Mouse (Mus musculus) intestine, embryonic 15.5 days (tissue): ENCODE measurements at regions not wholly inside any gene's neighbourhood (a gene's known extent, or its start where the extent isn't known, plus 50 kb on each side); places are given as distances from the start of the nearest gene placed in this dataset.
"Not testable (repeated sequence)": the region's sequence is repeated elsewhere in the genome, so short reads cannot be mapped to it uniquely, and the experiment has no call there.

Experiments
- ATAC-seq: fragments of 200-750 bp; cut with Nextera tagmentation; 2 replicates; pipeline ENCODE4 v1.8.0; 2017; ENCODE audit warnings: moderate TSS enrichment, moderate library complexity
- H3K27ac ChIP-seq: fragments of 300-500 bp; sonication (generic); 2 replicates; pipeline ENCODE4 v1.5.1; 2015; ENCODE audit warnings: mild to moderate bottlenecking, inconsistent platforms
- H3K27me3 ChIP-seq: fragments of 300-500 bp; sonication (generic); replicated peaks from 2 replicates; pipeline ENCODE4 v1.6.1; 2015; ENCODE audit warnings: inconsistent platforms
- H3K36me3 ChIP-seq: fragments of 300-500 bp; sonication (generic); 2 replicates; pipeline ENCODE4 v1.6.1; 2015; ENCODE audit warnings: inconsistent platforms
- H3K4me1 ChIP-seq: fragments of 300-500 bp; sonication (generic); replicated peaks from 2 replicates; pipeline ENCODE4 v1.6.1; 2015; ENCODE audit warnings: inconsistent platforms
- H3K4me2 ChIP-seq: fragments of 300-500 bp; sonication (generic); replicated peaks from 2 replicates; pipeline ENCODE4 v1.6.1; 2015; ENCODE audit warnings: mild to moderate bottlenecking, inconsistent platforms
- H3K4me3 ChIP-seq: fragments of 300-500 bp; sonication (generic); replicated peaks from 2 replicates; pipeline ENCODE4 v1.5.1; 2015; ENCODE audit warnings: inconsistent platforms
- H3K9ac ChIP-seq: fragments of 300-500 bp; sonication (generic); 2 replicates; pipeline ENCODE4 v1.6.1; 2015; ENCODE audit warnings: inconsistent platforms
- H3K9me3 ChIP-seq: fragments of 300-500 bp; sonication (generic); 2 replicates; pipeline ENCODE4 v1.6.1; 2016; ENCODE audit warnings: inconsistent platforms
- WGBS: fragments of 180-500 bp; shearing (Covaris S2); methylation state at CpG from one replicate; pipeline ENCODE4 v1.1.7; 2015; 5-methylcytosine and 5-hydroxymethylcytosine counted together

DNA sequence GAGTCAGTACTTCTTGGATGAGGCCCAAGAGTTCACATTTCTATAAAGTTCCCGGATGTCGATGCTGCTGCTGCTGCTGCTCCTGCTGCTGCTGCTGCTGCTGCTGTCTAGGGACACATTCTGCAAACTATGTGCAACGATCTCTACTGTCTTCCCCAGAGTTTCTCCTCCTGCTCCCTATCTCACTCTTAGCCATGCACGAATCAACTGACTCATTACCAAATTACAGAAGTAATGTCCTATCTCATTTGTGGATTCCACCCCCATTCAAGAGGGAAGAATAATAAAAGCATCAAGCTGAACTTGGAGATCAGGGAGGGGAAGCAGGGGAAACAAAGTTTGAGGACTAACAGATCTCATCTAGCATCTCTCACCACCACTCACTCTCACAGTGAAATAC is 130.0 kb upstream of the Fam78b start:
- Histone ChIP-seq H3K9ac (no peak overlapping the region), H3K4me1 (no peaks in the 10 kb centered on the region), H3K36me3 (no peaks in the 10 kb centered on the region), H3K27me3 (no peaks in the 10 kb centered on the region), H3K4me3 (no peak overlapping the region), H3K9me3 (no peaks in the 10 kb centered on the region), H3K4me2 (no peak overlapping the region), H3K27ac (no peak overlapping the region)
- whole genome bisulfite sequencing: 80% methylated on average over 4 of the region's 4 CpGs
- no peak for ATAC-seq

- Histone ChIP-seq H3K9ac (no peak overlapping the region), H3K9me3 (no peaks in the 10 kb centered on the region), H3K4me1 (no peaks in the 10 kb centered on the region), H3K36me3 (no peaks in the 10 kb centered on the region), H3K4me3 (no peak overlapping the region), H3K4me2 (no peak overlapping the region), H3K27me3 (no peaks in the 10 kb centered on the region), H3K27ac (no peak overlapping the region)
- WGBS: 90% methylated on average over 2 of the region's 2 CpGs
- ATAC-seq: no peak
Measured at GRCm38 (mm10) chr1:166876452-166876851, 124.8 kb upstream of the Fam78b start.

DNA sequence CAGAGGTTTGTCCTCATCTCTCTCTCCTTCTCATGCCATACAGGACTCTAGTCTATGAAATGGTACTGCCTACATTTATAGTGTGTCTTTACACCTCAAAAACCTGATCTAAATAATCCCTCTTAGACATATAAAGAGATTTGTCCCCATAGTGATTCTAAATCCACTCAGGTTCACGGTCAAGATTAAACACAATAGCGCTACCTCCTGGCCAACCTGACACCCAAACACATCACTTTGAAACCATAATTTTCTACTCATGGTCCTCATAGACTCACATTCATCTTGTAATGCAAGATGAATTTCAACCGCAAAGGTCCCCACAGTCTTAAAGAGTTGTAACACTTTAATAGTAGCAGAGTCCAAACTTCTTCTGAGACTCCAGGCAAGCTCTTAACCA is 118.0 kb upstream of the Fam78b start:
- WGBS: 85% methylated on average over 3 of the region's 3 CpGs
- H3K27ac ChIP-seq: no peak overlapping the region
- H3K27me3 ChIP-seq: no peaks in the 10 kb centered on the region
- ATAC-seq: no peak
- no peaks in the 10 kb centered on the region for H3K36me3 ChIP-seq
- no peak overlapping the region for H3K9ac ChIP-seq
- no peaks in the 10 kb centered on the region for H3K9me3 ChIP-seq
- no peak overlapping the region for H3K4me2 ChIP-seq
- H3K4me3 ChIP-seq: no peak overlapping the region
- no peaks in the 10 kb centered on the region for H3K4me1 ChIP-seq

- Histone ChIP-seq H3K27ac (no peak overlapping the region), H3K9me3 (no peaks in the 10 kb centered on the region), H3K27me3 (no peaks in the 10 kb centered on the region), H3K36me3 (no peaks in the 10 kb centered on the region), H3K4me3 (no peak overlapping the region), H3K4me1 (no peaks in the 10 kb centered on the region), H3K9ac (no peak overlapping the region), H3K4me2 (no peak overlapping the region)
- ATAC-seq: no peak
- WGBS: 82% methylated on average over 5 of the region's 5 CpGs
Measured at GRCm38 (mm10) chr1:166895945-166896344, 105.3 kb upstream of the Fam78b start.

DNA sequence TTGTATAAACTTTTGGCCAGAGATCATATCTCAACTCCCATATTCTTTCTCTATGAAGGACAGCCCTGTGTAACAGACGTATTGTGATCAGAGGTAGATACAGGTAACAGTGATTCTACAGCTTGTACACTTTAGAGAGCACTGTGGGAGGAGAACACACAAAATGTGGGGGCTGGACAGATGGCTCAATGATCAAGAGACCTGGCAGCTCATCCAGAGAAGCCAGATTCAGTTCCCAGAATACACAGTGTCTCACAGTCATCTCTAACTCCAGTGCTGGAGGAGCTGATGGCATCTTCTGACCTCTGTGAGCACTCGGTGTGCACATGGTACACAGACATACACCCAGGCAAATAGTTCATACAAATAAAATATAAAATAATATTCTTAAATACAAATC is 102.5 kb upstream of the Fam78b start:
- H3K4me3 ChIP-seq: no peak overlapping the region
- 85% methylated on average over 2 of the region's 2 CpGs for WGBS

DNA sequence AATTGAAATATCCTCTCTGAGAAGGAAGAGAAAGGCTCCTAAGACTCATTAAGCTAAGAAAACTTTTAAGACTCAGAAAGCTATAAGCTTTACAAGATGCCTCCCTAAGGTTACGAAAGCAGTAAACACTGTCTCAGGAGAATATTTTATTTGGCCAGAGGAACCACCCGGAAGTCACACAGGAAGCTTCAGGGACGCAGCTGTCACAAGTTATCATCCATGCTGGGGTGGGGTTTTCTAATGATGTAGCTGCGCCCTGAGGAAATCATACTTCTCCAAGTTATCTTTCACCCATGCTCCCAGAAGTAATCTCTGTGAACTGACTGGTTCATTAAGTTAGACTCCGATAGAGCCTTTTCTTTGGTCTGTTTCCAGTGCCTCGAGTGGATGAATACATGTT is 102.0 kb upstream of the Fam78b start:
- Histone ChIP-seq H3K27ac (no peak overlapping the region), H3K4me1 (no peaks in the 10 kb centered on the region), H3K4me3 (no peak overlapping the region), H3K9me3 (no peaks in the 10 kb centered on the region), H3K27me3 (no peaks in the 10 kb centered on the region), H3K4me2 (no peak overlapping the region), H3K36me3 (no peaks in the 10 kb centered on the region), H3K9ac (no peak overlapping the region)
- WGBS: 73% methylated on average over 6 of the region's 6 CpGs
- no peak for ATAC-seq

More for the DNA sequence above, 102.5 kb upstream of the Fam78b start:
- Histone ChIP-seq H3K36me3 (no peaks in the 10 kb centered on the region), H3K4me2 (no peak overlapping the region), H3K9me3 (no peaks in the 10 kb centered on the region), H3K27me3 (no peaks in the 10 kb centered on the region), H3K27ac (no peak overlapping the region), H3K4me1 (no peaks in the 10 kb centered on the region), H3K9ac (no peak overlapping the region)
- ATAC-seq: no peak

- Histone ChIP-seq H3K4me3 (no peak overlapping the region), H3K9me3 (no peaks in the 10 kb centered on the region), H3K27me3 (no peaks in the 10 kb centered on the region), H3K4me2 (no peak overlapping the region), H3K36me3 (no peaks in the 10 kb centered on the region), H3K9ac (no peak overlapping the region), H3K27ac (no peak overlapping the region), H3K4me1 (no peaks in the 10 kb centered on the region)
- WGBS: 81% methylated on average over 4 of the region's 4 CpGs
- ATAC-seq: no peak; the same call in 1 of the 2 replicates
Measured at GRCm38 (mm10) chr1:166900028-166900427, 101.2 kb upstream of the Fam78b start.

GRCm38 (mm10) chr1:166900441-166901161 is 100.6 kb upstream of the Fam78b start:
- H3K4me3 ChIP-seq: no peak overlapping the region
- H3K4me1 ChIP-seq: no peaks in the 10 kb centered on the region
- H3K9ac ChIP-seq: no peak overlapping the region
- H3K36me3 ChIP-seq: no peaks in the 10 kb centered on the region
- no peaks in the 10 kb centered on the region for H3K9me3 ChIP-seq
- WGBS: 50% methylated on average over 8 of the region's 8 CpGs
- H3K4me2 ChIP-seq: no peak overlapping the region
- H3K27me3 ChIP-seq: no peaks in the 10 kb centered on the region
- H3K27ac ChIP-seq: no peak overlapping the region
- ATAC-seq: peak; percentile 62; the same call in 1 of the 2 replicates

GRCm38 (mm10) chr1:166901574-166901973 is 99.6 kb upstream of the Fam78b start:
- 75% methylated on average over 4 of the region's 4 CpGs for WGBS
- Histone ChIP-seq H3K9me3 (no peaks in the 10 kb centered on the region), H3K4me2 (no peak overlapping the region), H3K4me1 (no peaks in the 10 kb centered on the region), H3K27ac (no peak overlapping the region), H3K36me3 (no peaks in the 10 kb centered on the region), H3K4me3 (no peak overlapping the region), H3K9ac (no peak overlapping the region), H3K27me3 (no peaks in the 10 kb centered on the region)
- no peak for ATAC-seq

DNA sequence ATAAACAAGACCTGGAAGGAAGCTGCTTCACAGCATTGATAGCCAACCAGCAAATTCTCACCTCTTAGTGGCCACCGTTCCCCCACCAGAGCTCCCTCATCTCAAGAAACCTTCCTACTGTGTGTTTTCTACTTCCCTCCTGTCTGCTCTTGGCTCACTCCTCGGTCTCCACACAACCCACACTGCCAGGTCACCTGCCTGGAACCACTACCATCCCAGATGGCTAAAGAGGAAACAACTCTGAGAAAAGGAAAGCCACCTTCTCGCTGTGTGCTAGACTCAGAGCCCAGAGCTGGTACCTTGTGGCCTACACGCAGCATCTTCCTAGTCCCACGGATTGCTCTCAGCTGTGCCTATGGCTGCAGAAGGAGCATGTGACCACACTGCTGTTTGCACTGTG is 97.8 kb upstream of the Fam78b start:
- 84% methylated on average over 5 of the region's 5 CpGs for WGBS
- Histone ChIP-seq H3K27ac (no peak overlapping the region), H3K4me1 (no peaks in the 10 kb centered on the region), H3K27me3 (no peaks in the 10 kb centered on the region), H3K9ac (no peak overlapping the region), H3K36me3 (no peaks in the 10 kb centered on the region), H3K9me3 (no peaks in the 10 kb centered on the region), H3K4me3 (no peak overlapping the region), H3K4me2 (no peak overlapping the region)
- ATAC-seq: no peak

GRCm38 (mm10) chr1:166908231-166908805 is 92.9 kb upstream of the Fam78b start:
- no peaks in the 10 kb centered on the region for H3K4me1 ChIP-seq
- no peaks in the 10 kb centered on the region for H3K9me3 ChIP-seq
- no peak overlapping the region for H3K4me3 ChIP-seq
- H3K27me3 ChIP-seq: no peaks in the 10 kb centered on the region
- ATAC-seq: no peak
- H3K36me3 ChIP-seq: no peaks in the 10 kb centered on the region
- H3K27ac ChIP-seq: no peak overlapping the region
- H3K4me2 ChIP-seq: no peak overlapping the region
- no peak overlapping the region for H3K9ac ChIP-seq
- WGBS: 67% methylated on average over 10 of the region's 10 CpGs

GRCm38 (mm10) chr1:166912195-166912594 is 89.0 kb upstream of the Fam78b start:
- H3K27ac ChIP-seq, H3K4me1 ChIP-seq, ATAC-seq, H3K4me2 ChIP-seq, H3K27me3 ChIP-seq, H3K36me3 ChIP-seq, H3K9ac ChIP-seq, H3K4me3 ChIP-seq, H3K9me3 ChIP-seq: not testable (repeated sequence)
- 90% methylated on average over 7 of the region's 10 CpGs for WGBS
